8 mouse cellular contexts compared by ENCODE assay signal in the genomic region with DNA sequence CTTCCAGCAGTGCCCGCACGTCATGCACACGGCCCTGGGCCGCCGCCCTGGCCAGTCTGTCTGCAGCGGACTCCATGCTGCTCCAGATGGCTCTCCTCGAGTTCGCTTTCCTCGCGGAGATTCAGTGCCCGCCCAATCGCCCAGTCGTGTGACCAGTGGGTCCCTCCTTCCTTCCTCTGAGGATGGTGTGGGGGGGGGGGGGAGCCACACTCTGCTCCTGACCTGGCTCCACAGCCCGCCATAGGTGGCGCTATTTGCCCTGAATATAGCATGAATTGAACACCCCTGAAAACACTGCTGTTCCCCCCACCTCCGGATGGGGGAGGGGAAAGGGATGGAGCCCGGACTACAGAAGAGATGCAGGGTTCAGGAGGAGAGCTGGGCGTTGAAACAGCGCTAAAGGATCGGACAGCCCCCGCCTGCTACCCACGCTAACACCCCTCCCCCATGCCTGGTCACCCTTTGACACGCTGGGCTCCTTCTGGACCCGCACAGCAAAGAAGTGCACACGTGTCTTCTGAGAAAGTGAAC. TPM values are rescaled to one million over a fixed set of nuclear protein-coding genes. Genes with fewer than 3 reads are reported as not detected.
DNase-seq lines count a peak whose midpoint lies in the region; ATAC-seq and TF ChIP-seq lines count a peak whose summit lies in the region.

No protein-coding gene starts in this region.

- H3K4me1 ChIP-seq in embryonic facial prominence, embryonic 13.5 days, result 0 out of 2 replicates have a peak, but pooled peaks cover 3% of the 10 kb centered on the region
- H3K4me1 ChIP-seq in hindbrain, postnatal 0 days (ENCODE audit: insufficient read depth, low read length), result no peaks in the 10 kb centered on the region
- no peaks in the 10 kb centered on the region for H3K4me1 ChIP-seq in stomach, embryonic 14.5 days (ENCODE audit: control insufficient read depth, insufficient read depth, low read length)

- peaks cover 88% of the 10 kb centered on the region for H3K27me3 ChIP-seq in embryonic facial prominence, embryonic 13.5 days
- peaks cover 76% of the 10 kb centered on the region for H3K27me3 ChIP-seq in hindbrain, postnatal 0 days (ENCODE audit: insufficient read depth, low read length)
- H3K27me3 ChIP-seq in stomach, embryonic 14.5 days (ENCODE audit: control insufficient read depth, insufficient read depth, low read length), result peaks cover 65% of the 10 kb centered on the region

- no peak for DNase-seq in layer of hippocampus, adult 2 months (ENCODE audit: low spot score in 2 of 2)
- DNase-seq in layer of hippocampus, postnatal 25 days (ENCODE audit: extremely low spot score in 1 of 2, low spot score in 1 of 2), result no peak
- DNase-seq in hindbrain, postnatal 0 days (ENCODE audit: low spot score), result peak; percentile 42
- DNase-seq in lung, postnatal 14 days, result peak; percentile 14
- DNase-seq in thymus, postnatal 0 days (ENCODE audit: low spot score), result no peak
- DNase-seq in ovary, postnatal 14 days (ENCODE audit: low spot score), result no peak

- no peak overlapping the region for H3K27ac ChIP-seq in layer of hippocampus, adult 2 months
- no peak overlapping the region for H3K27ac ChIP-seq in embryonic facial prominence, embryonic 13.5 days
- H3K27ac ChIP-seq in hindbrain, postnatal 0 days, result no peak overlapping the region
- no peak overlapping the region for H3K27ac ChIP-seq in stomach, embryonic 14.5 days (ENCODE audit: low read length)

- no peaks in the 10 kb centered on the region for H3K9me3 ChIP-seq in embryonic facial prominence, embryonic 13.5 days
- H3K9me3 ChIP-seq in hindbrain, postnatal 0 days (ENCODE audit: low read length), result no peaks in the 10 kb centered on the region
- no peaks in the 10 kb centered on the region for H3K9me3 ChIP-seq in stomach, embryonic 14.5 days (ENCODE audit: control insufficient read depth, low read depth, low read length)

- no peaks in the 10 kb centered on the region for H3K36me3 ChIP-seq in embryonic facial prominence, embryonic 13.5 days
- H3K36me3 ChIP-seq in hindbrain, postnatal 0 days (ENCODE audit: insufficient read depth, low read length), result no peaks in the 10 kb centered on the region
- no peaks in the 10 kb centered on the region for H3K36me3 ChIP-seq in stomach, embryonic 14.5 days (ENCODE audit: control insufficient read depth, insufficient read depth, low read length)

- peak; percentile 34 for TF ChIP-seq CTCF in layer of hippocampus, adult 2 months (conservative IDR thresholded peaks at IDR 0.05)
- peak; percentile 43; the same call in 1 of the 2 replicates for TF ChIP-seq CTCF in hindbrain, postnatal 0 days (IDR thresholded peaks at IDR 0.05; ENCODE audit: low read depth)

- H3K9ac ChIP-seq in embryonic facial prominence, embryonic 13.5 days, result no peak overlapping the region
- H3K9ac ChIP-seq in hindbrain, postnatal 0 days (replicated peaks; ENCODE audit: low read length), result no peak overlapping the region
- no peak overlapping the region for H3K9ac ChIP-seq in stomach, embryonic 14.5 days (replicated peaks; ENCODE audit: low read depth, low read length)

- no peak overlapping the region for H3K4me3 ChIP-seq in layer of hippocampus, adult 2 months
- no peak overlapping the region for H3K4me3 ChIP-seq in embryonic facial prominence, embryonic 13.5 days
- H3K4me3 ChIP-seq in hindbrain, postnatal 0 days (ENCODE audit: low read length), result no peak overlapping the region
- H3K4me3 ChIP-seq in stomach, embryonic 14.5 days (ENCODE audit: low read depth, low read length), result no peak overlapping the region; the same call in 1 of the 2 replicates

- no peak for ATAC-seq in embryonic facial prominence, embryonic 13.5 days (ENCODE audit: insufficient number of reproducible peaks, insufficient read depth, low FRiP score, low TSS enrichment, low read depth)
- ATAC-seq in hindbrain, postnatal 0 days, result peak; percentile 78
- ATAC-seq in stomach, embryonic 14.5 days (ENCODE audit: insufficient number of reproducible peaks, insufficient read depth, low FRiP score, low read depth), result peak; percentile 72

- peak overlapping the region; percentile 14; the same call in 1 of the 2 replicates for H3K4me2 ChIP-seq in embryonic facial prominence, embryonic 13.5 days
- H3K4me2 ChIP-seq in hindbrain, postnatal 0 days (ENCODE audit: low read depth, low read length), result no peak overlapping the region
- H3K4me2 ChIP-seq in stomach, embryonic 14.5 days (replicated peaks; ENCODE audit: low read depth, low read length), result no peak overlapping the region

- WGBS in embryonic facial prominence, embryonic 13.5 days, result 0% methylated on average over 25 of the region's 25 CpGs
- WGBS in hindbrain, postnatal 0 days, result 1% methylated on average over 25 of the region's 25 CpGs
- WGBS in stomach, embryonic 14.5 days, result under 1% methylated on average over 25 of the region's 25 CpGs

RNA-seq across cellular contexts. Expression of a gene that starts 12.4 kb away (rescaled TPM):
- not detected for total RNA-seq in layer of hippocampus, adult 2 months (2021)
- under 1 TPM; 0.42 to 0.56 TPM for total RNA-seq in layer of hippocampus, postnatal 25 days (2021)
- not detected in 2 replicates for polyA plus RNA-seq in embryonic facial prominence, embryonic 13.5 days (2015; fragmentation: Nextera tagmentation; extraction: Ambion mirVana)
- not detected in 2 replicates for total RNA-seq in hindbrain, postnatal 0 days (2014; rRNA removed)
- polyA plus RNA-seq in hindbrain, postnatal 0 days (2015; fragmentation: Nextera tagmentation; extraction: Ambion mirVana), result not detected in 2 replicates
- not detected in 2 replicates for polyA plus RNA-seq in stomach, embryonic 14.5 days (2014; fragmentation: Nextera tagmentation; extraction: Ambion mirVana)
- polyA plus RNA-seq in thymus, postnatal 0 days (2015; fragmentation: Nextera tagmentation; extraction: Ambion mirVana), result not detected in 2 replicates

RNA-seq across cellular contexts. Expression of a gene that starts 28.7 kb away (rescaled TPM):
- 1 to 10 TPM; 1.3 to 1.4 TPM for total RNA-seq in layer of hippocampus, adult 2 months (2021)
- 1 to 10 TPM; 1.2 to 1.9 TPM for total RNA-seq in layer of hippocampus, postnatal 25 days (2021)
- 1.7 and 1.9 TPM in 2 replicates for polyA plus RNA-seq in embryonic facial prominence, embryonic 13.5 days (2015; fragmentation: Nextera tagmentation; extraction: Ambion mirVana)
- 3.4 and 5.7 TPM in 2 replicates for total RNA-seq in hindbrain, postnatal 0 days (2014; rRNA removed)
- 2.3 TPM in 2 replicates for polyA plus RNA-seq in hindbrain, postnatal 0 days (2015; fragmentation: Nextera tagmentation; extraction: Ambion mirVana)
- 4.8 and 4.9 TPM in 2 replicates for polyA plus RNA-seq in stomach, embryonic 14.5 days (2014; fragmentation: Nextera tagmentation; extraction: Ambion mirVana)
- polyA plus RNA-seq in thymus, postnatal 0 days (2015; fragmentation: Nextera tagmentation; extraction: Ambion mirVana), result 3.5 and 4.2 TPM in 2 replicates

Comparison
In these comparisons a context has a peak if more than half of its experiments do, and no peak if none do; other contexts are left out.
1. DNase-seq: peak in hindbrain, postnatal 0 days (single experiment) and lung, postnatal 14 days (single experiment); none in layer of hippocampus, adult 2 months (0 of 2), layer of hippocampus, postnatal 25 days (0 of 2), thymus, postnatal 0 days (single experiment) and ovary, postnatal 14 days (single experiment).